Mouse (Mus musculus): ENCODE data around the gene Slc34a3.

DNA sequence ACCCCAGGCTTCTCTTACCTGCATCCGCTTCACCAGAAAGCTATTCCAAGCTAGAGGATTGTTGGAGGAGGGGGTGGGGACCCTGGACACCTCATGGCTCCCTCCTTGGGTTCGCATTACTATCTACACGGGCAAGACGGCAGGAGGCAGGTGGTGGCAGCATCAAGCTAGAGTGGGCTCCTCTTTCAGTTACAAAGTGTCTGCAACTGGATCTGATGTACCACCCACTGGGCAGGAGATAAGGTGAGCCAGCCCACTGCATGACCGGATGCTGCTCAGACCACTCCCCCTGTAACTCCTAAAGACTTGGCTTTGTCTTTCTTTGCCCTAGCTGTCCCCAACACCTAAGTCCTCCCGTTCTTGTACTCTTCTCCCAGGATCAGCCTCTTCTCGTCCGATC, 2.5 kb upstream of the Slc34a3 start, which contains the start of gene Rnf224:
- TF ChIP-seq CTCF (conservative IDR thresholded peaks at IDR 0.05; ENCODE audit: low read length) (no peak), POU5F1 (IDR thresholded peaks at IDR 0.05; ENCODE audit: borderline replicate concordance, low read length) (no peak)
